In the genomic region with DNA sequence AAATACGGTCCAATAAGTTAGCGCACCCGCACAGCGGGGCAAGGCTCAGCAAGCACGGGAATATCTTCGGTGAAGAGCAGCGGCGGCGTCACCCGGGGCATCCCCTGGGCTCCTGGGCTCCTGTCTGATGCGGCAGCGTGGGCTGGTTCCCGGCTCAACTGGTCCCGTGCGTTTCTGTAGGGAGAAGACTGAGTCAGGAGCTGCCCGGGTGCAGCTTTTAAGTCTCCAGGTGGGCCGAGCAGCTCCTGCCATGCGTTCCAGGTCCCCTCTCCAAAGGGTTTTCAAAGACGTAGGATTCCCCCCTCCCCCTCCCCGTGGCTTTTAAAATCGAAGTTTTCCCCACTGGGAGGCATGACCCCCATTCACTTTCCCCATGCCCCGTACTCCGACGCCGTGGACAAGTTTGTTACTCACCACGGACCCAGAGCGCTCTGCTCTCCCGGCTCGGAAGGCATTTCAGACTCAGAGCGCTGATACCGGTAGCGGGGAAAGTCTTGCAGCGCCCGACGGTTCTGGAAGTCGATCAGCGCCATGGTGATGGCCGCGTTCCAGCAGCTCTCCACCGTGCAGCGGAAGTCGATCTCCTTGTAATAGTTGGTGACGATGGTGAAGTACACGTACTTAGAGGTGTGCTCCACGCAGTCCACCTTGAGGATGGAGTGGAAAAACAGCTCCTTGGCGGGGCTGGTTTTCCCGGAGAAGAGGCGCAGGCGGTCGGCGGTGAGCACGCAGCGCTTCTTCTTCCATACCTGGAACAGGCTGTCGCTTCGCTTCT, we compare ENCODE assay signal across 7 mouse cellular contexts. TPM values are rescaled to one million over a fixed set of nuclear protein-coding genes. Genes with fewer than 3 reads are reported as not detected.
DNase-seq lines count a peak whose midpoint lies in the region; ATAC-seq and TF ChIP-seq lines count a peak whose summit lies in the region.

No protein-coding gene starts in this region.

- no peak for TF ChIP-seq POLR2A in cortical plate, adult 2 months (IDR thresholded peaks at IDR 0.05; ENCODE audit: extremely low read depth, insufficient read depth, low read length)

- H3K4me1 ChIP-seq in cortical plate, adult 2 months (ENCODE audit: control insufficient read depth, insufficient read depth, low read length), result no peaks in the 10 kb centered on the region
- peaks cover 12% of the 10 kb centered on the region for H3K4me1 ChIP-seq in heart, embryonic 12.5 days (replicated peaks)
- H3K4me1 ChIP-seq in kidney, postnatal 0 days (replicated peaks; ENCODE audit: insufficient read depth, low read length), result 0 out of 2 replicates have a peak, but pooled peaks cover 7% of the 10 kb centered on the region

- DNase-seq in thymus, postnatal 14 days, result peak; percentile 16
- no peak for DNase-seq in thymus, adult 18-20 months
- peak; percentile 60 for DNase-seq in kidney, postnatal 0 days (ENCODE audit: low spot score)
- DNase-seq in lung, postnatal 10 days, result peak; percentile 72
- peak; percentile 13 for DNase-seq in retina, postnatal 7 days (ENCODE audit: low read depth, low spot score)

- H3K36me3 ChIP-seq in heart, embryonic 12.5 days, result no peaks in the 10 kb centered on the region
- H3K36me3 ChIP-seq in kidney, postnatal 0 days (ENCODE audit: insufficient read depth, low read length), result no peaks in the 10 kb centered on the region

- peak overlapping the region; percentile 91 for H3K4me2 ChIP-seq in heart, embryonic 12.5 days
- H3K4me2 ChIP-seq in kidney, postnatal 0 days (ENCODE audit: low read length), result peak overlapping the region; percentile 74

- no peaks in the 10 kb centered on the region for H3K9me3 ChIP-seq in heart, embryonic 12.5 days (replicated peaks)
- no peaks in the 10 kb centered on the region for H3K9me3 ChIP-seq in kidney, postnatal 0 days (replicated peaks; ENCODE audit: low read length)

- H3K4me3 ChIP-seq in cortical plate, adult 2 months (ENCODE audit: insufficient read depth, low read length), result peak overlapping the region; percentile 36
- peak overlapping the region; percentile 50 for H3K4me3 ChIP-seq in heart, embryonic 12.5 days
- H3K4me3 ChIP-seq in kidney, postnatal 0 days (replicated peaks; ENCODE audit: low read depth, low read length), result peak overlapping the region; percentile 42

- no peak overlapping the region for H3K27ac ChIP-seq in cortical plate, adult 2 months (ENCODE audit: insufficient read depth, low read length)
- no peak overlapping the region for H3K27ac ChIP-seq in heart, embryonic 12.5 days (ENCODE audit: poor library complexity, severe bottlenecking)
- H3K27ac ChIP-seq in kidney, postnatal 0 days, result no peak overlapping the region

- peaks cover 72% of the 10 kb centered on the region for H3K27me3 ChIP-seq in heart, embryonic 12.5 days (replicated peaks)
- H3K27me3 ChIP-seq in kidney, postnatal 0 days (ENCODE audit: insufficient read depth, low read length), result peaks cover 12% of the 10 kb centered on the region

- WGBS in heart, embryonic 12.5 days, result 2% methylated on average over 55 of the region's 55 CpGs
- 2% methylated on average over 54 of the region's 55 CpGs for WGBS in kidney, postnatal 0 days

- no peak for TF ChIP-seq CTCF in cortical plate, adult 2 months (IDR thresholded peaks at IDR 0.05; ENCODE audit: extremely low read depth, insufficient read depth, low read length)
- no peak for TF ChIP-seq CTCF in kidney, postnatal 0 days (IDR thresholded peaks at IDR 0.05; ENCODE audit: low read depth)

- peak overlapping the region; percentile 55 for H3K9ac ChIP-seq in heart, embryonic 12.5 days
- H3K9ac ChIP-seq in kidney, postnatal 0 days (ENCODE audit: low read depth, low read length), result peak overlapping the region; percentile 41

- ATAC-seq in heart, embryonic 12.5 days (ENCODE audit: insufficient number of reproducible peaks, low FRiP score), result no peak
- ATAC-seq in kidney, postnatal 0 days (replicated peaks; ENCODE audit: low FRiP score, low read depth), result no peak

RNA-seq across cellular contexts. Expression of a gene that starts 1.1 kb away (rescaled TPM):
- 0.15 TPM in 1 of 2 replicates, not detected in the other for polyA plus RNA-seq in cortical plate, adult 2 months (2012; rRNA removed)
- 1.7 and 2.2 TPM in 2 replicates for polyA plus RNA-seq in heart, embryonic 12.5 days (2016; fragmentation: Nextera tagmentation; extraction: Ambion mirVana)
- polyA plus RNA-seq in kidney, postnatal 0 days (2015; fragmentation: Nextera tagmentation; extraction: Ambion mirVana), result 23.8 and 23.9 TPM in 2 replicates

RNA-seq across cellular contexts. Expression of a gene that starts 28.3 kb away (rescaled TPM):
- polyA plus RNA-seq in cortical plate, adult 2 months (2012; rRNA removed), result 0.72 and 1.1 TPM in 2 replicates
- 0.90 and 0.91 TPM in 2 replicates for polyA plus RNA-seq in heart, embryonic 12.5 days (2016; fragmentation: Nextera tagmentation; extraction: Ambion mirVana)
- 22.1 and 22.7 TPM in 2 replicates for polyA plus RNA-seq in kidney, postnatal 0 days (2015; fragmentation: Nextera tagmentation; extraction: Ambion mirVana)

RNA-seq across cellular contexts. Expression of a gene that starts 41.0 kb away (rescaled TPM):
- 12.0 and 12.6 TPM in 2 replicates for polyA plus RNA-seq in cortical plate, adult 2 months (2012; rRNA removed)
- 1,218 and 1,354 TPM in 2 replicates for polyA plus RNA-seq in heart, embryonic 12.5 days (2016; fragmentation: Nextera tagmentation; extraction: Ambion mirVana)
- 498 and 594 TPM in 2 replicates for polyA plus RNA-seq in kidney, postnatal 0 days (2015; fragmentation: Nextera tagmentation; extraction: Ambion mirVana)

RNA-seq across cellular contexts. Expression of a gene that starts 47.1 kb away (rescaled TPM):
- polyA plus RNA-seq in cortical plate, adult 2 months (2012; rRNA removed), result 130 TPM in 2 replicates
- polyA plus RNA-seq in heart, embryonic 12.5 days (2016; fragmentation: Nextera tagmentation; extraction: Ambion mirVana), result 236 and 244 TPM in 2 replicates
- 156 and 178 TPM in 2 replicates for polyA plus RNA-seq in kidney, postnatal 0 days (2015; fragmentation: Nextera tagmentation; extraction: Ambion mirVana)

Comparison
In these comparisons a context has a peak if more than half of its experiments do, and no peak if none do; other contexts are left out.
1. DNase-seq: peak in thymus, postnatal 14 days (single experiment), kidney, postnatal 0 days (single experiment), lung, postnatal 10 days (single experiment) and retina, postnatal 7 days (single experiment); none in thymus, adult 18-20 months (0 of 2).
2. RNA of a gene that starts 28.3 kb away (polyA plus RNA-seq): 22.1 to 22.7 TPM in kidney, postnatal 0 days; 0.72 to 1.1 TPM in cortical plate, adult 2 months and 0.90 to 0.91 TPM in heart, embryonic 12.5 days; every median in the first group is over 10 times any median in the second.
3. RNA of a gene that starts 41.0 kb away (polyA plus RNA-seq): 1,218 to 1,354 TPM in heart, embryonic 12.5 days and 498 to 594 TPM in kidney, postnatal 0 days; 12.0 to 12.6 TPM in cortical plate, adult 2 months; every median in the first group is over 10 times any median in the second.
4. Peak in every context shown above with its lines, with median percentiles within 50 percentile points of each other: H3K4me3 ChIP-seq.